Mouse (Mus musculus): ENCODE results near the gene Nktr.

Nktr gene

DNA sequence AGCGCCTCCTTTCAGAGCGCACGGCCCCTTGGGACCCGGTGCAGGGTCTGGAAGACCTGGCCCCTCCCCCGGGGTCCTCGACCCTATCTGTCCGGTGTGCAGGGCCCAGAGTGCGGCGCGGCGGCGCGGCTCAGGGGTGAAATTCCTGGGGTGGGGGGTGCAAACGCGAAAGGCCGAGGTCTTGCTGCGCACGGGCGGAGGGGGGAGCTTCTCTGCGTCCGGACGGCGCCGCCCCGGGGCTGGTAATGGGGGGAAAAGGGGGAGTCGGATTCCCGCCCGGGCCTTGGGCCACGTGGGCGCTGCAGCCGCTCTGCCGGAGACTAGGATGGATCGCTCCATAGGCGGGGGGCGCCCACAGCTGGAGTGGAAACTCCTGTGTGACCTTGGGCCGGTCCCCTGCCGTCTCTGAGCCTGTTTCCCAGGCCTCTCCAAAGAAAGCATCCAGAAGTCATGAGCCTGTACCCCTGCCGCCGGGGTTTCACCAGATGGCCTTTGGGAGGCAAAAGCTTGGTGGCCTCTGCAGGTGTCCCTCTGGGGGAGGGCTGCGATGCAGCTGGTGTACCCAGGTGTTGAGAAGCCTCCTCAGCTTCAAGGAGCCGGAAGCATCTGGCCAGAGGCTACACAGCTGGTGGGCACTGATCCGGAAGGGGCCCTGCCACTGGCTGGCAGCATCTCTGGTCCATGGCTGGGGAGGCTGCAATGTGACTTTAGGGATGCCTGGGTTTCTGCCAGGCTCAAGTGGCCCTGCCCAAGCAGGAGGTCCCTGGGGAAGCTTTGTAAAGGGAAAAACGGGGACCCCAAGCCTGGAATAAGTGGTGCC is 41.5 kb downstream of the Nktr start:
- CTCF ChIA-PET: no interaction called here

DNA sequence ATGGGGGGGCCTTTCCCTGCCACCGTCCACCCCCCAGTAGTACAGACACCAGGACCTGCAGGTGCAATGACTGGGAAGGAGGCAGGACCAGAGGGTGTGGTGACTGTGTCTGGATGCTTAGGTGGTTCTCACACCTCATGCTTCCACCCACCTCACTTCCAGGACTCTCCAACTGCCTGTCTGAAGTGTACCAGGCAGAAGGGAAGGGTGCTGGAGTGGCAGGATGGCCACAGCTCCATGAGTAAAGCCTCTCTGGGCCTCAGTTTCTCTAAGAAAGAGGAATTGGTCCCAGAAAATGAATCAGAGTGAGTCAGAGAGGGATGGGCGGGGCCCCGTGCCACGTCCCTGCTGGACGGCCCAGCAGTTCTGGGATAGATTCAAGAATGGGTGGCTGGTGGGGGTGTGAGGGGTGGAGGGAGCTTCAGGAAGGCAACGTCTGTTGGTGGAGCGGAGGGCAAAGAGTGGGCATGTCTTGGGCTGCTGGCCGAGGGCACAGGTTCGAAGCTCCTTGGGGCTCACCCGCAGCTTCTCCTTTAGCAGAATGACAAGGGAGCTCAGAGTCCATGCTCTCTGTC is 42.2 kb downstream of the Nktr start:
- CTCF ChIA-PET: no interaction called here

GRCm38 (mm10) chr9:121761787-121762186 is 42.8 kb downstream of the Nktr start:
- CTCF ChIA-PET: no interaction called here

DNA sequence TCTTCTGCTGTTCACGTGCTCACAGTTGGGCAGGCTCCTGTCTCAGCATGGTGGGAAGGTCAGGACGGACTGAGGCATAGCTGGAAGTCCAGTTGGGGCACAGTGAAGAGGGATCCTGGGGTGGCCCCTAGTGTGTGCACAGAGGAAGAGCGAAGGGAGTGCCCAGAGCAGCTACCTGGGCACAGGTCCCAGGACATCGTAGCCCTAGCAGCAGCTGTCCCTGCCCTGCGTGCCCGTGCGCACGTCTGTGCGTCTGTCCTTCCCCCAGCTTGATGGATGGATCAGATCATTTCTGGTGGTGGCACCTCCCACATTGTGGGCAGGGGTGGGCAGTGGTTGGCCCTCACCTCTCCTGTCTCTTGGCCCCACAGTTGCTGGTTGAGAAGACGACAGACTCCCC is 43.3 kb downstream of the Nktr start:
- CTCF ChIA-PET: no interaction called here

- CTCF ChIA-PET: no interaction called here
Measured at GRCm38 (mm10) chr9:121762761-121763160, 43.8 kb downstream of the Nktr start.

GRCm38 (mm10) chr9:121763716-121764115 is 44.7 kb downstream of the Nktr start:
- CTCF ChIA-PET: no interaction called here

GRCm38 (mm10) chr9:121765166-121765855 is 46.3 kb downstream of the Nktr start:
- CTCF ChIA-PET: no interaction called here

DNA sequence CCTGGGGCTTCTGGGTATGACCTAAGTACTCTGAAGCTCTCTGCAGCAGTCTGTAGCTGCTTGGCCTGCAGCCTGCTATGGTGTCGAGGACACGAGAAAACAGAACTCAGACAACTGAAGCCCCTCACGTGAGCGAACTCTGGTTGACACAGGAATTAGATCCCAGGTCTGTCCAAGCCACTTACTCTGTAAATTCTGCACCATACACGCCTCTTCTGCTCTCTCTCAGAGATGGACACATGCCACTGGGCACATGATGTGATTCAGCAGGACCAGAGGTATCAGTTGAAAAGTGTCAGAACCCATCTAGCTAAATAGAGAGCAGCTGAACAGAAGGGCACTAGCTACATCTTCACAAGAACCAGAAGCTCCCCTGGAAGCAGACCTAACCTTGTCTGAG is 53.4 kb downstream of the Nktr start:
- CTCF ChIA-PET: no interaction called here

DNA sequence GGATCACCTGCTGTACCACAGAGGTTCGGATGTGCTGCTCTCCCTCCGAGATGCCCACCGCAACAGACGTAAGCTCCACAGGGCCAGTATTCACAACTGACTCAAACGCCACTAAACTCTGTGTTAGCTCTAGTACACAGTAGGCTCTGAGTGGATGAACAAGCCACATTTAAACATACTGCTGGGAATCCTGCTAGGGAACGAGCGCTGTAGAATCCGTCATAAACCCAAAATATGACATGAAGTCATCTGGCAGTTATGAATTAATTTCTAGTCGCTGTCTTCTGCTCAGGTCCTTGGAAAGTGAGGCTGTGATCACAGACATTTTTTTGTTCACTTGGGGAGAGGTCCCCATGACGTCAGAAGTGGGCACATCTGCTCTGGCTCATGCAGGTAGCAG is 57.0 kb downstream of the Nktr start:
- CTCF ChIA-PET: no interaction called here

DNA sequence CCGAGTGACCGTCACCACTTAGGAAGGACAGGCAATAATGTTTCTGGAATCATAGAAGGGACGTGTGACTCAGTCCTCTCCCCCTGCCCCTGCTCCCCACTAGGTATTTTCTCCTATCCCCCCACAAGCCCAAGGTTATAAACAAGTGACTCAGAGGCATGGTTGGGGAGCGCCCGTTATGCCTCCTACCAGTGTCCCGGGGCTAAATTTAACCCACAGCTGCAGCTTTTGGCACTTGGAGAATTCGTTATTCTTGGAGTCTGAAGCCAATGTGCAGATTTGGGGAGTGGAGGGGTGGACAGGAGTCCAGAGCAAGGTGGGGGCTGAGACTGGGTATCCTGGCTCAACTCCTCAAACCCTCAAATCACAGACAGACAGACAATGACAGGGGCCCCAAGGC is 57.5 kb downstream of the Nktr start:
- CTCF ChIA-PET: no interaction called here

DNA sequence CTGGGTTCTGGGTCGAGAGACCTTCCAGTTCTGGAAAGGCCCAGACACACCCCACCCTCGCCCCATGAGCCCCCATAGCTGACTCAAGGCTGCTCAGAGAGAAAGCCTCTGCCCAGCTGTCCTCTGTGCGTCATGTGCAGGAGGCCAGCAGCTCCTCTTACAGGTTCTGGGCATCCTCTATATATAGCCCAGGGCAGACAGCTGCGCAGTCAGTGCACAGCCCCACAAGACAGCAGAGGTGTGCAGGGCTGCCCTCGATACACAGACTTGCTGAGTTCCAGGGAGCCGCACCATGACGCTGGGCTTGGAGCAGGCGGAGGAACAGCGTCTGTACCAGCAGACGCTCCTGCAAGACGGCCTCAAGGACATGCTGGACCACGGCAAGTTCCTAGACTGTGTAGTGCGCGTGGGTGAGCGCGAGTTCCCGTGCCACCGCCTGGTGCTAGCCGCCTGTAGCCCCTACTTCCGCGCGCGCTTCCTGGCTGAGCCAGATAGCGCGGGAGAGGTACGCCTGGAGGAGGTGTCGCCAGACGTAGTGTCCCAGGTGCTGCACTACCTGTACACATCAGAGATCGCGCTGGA is 58.6 kb downstream of the Nktr start, which contains the start of gene Klhl40:
TSS of gene Klhl40 (plus strand) at position 124 of the 582 bp plus-strand sequence.
- CTCF ChIA-PET: no interaction called here

GRCm38 (mm10) chr9:121778066-121778624 is 59.2 kb downstream of the Nktr start:
- CTCF ChIA-PET: no interaction called here

- CTCF ChIA-PET: no interaction called here
Measured at GRCm38 (mm10) chr9:121784801-121785200, 65.8 kb downstream of the Nktr start.

DNA sequence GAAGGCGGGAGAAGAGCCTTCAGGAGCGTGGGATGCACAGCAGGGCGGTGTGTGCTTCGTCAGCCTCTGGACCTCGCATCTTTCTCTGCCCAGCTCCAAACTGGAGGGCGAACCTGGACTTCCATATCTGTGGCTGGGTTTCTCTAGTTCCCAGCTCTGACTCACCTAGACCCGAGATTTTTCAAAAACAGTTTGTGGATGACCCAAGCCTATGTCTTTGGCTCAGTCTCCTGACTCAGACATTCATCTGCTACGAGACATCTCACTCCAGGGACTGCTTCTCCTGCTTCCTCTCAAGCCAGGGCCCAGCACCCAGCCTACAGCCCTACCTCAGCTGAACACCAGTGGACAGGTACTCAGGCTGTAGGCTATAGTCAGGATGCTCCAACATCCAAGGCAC is 66.3 kb downstream of the Nktr start:
- CTCF ChIA-PET: no interaction called here

GRCm38 (mm10) chr9:121786359-121786758 is 67.4 kb downstream of the Nktr start:
- CTCF ChIA-PET: no interaction called here

- CTCF ChIA-PET: no interaction called here
Measured at GRCm38 (mm10) chr9:121791206-121791605, 72.2 kb downstream of the Nktr start.

DNA sequence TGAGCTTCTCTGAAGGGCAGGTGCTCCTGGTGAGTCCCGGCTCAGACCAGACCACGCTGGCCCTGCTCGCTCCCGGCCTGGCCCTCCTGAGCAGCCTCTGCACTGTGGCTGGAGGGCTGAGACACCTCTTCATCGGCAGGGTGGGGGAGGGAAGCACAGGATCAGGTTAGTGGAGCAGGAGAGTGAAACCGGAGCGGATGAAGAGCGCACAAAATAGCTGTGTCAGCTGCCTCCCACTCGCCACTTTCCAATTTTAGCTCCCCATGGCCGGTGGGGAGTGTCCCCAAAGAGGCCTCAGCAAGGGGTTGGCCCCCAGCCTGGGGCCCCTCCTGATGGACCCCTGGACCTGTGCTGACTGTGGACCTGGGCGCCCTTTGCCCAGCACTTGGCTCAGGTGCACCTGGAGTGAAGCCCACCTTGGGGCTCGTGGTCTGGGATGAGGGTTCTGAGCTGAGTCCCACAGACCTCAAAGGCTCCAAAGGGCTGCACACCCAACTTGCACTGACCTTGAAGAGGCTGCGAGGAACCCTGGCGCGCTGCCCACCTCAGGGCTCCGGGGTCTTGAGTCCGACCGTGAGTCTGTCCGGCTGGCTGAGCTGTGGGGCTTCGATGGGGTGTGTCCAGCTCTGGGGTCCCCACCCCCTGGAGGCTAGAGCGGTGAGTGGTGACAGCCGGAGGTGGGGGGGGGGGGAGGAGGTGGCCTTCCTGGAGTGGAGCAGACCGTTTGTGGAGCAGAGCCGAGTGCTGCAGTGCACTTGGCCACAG is 73.0 kb downstream of the Nktr start, which contains the start of gene Hhatl:
TSS of gene Hhatl (minus strand) at position 751 of the 765 bp plus-strand sequence.
- CTCF ChIA-PET: no interaction called here

- CTCF ChIA-PET: no interaction called here
Measured at GRCm38 (mm10) chr9:121794972-121795539, 76.1 kb downstream of the Nktr start.

DNA sequence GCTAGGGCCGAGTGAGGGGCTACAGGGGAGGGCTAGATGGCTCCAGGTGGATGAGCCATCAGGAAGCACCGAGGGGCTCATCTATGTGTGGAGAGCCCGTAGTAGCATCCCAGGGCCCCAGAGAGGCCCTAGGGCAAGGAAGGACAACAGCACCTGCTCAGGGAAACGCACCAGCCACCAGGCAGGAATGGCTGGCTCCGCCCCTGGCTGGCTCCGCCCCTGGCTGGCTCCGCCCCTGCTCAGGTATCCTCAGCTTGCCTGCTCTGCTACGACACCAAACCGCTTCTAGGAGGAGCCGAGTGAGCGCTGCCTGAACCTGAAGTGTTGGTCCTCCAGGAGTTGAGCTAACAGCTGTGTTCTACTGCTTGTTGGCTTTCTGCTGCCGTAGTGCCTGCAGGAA is 78.8 kb downstream of the Nktr start:
- CTCF ChIA-PET: no interaction called here

DNA sequence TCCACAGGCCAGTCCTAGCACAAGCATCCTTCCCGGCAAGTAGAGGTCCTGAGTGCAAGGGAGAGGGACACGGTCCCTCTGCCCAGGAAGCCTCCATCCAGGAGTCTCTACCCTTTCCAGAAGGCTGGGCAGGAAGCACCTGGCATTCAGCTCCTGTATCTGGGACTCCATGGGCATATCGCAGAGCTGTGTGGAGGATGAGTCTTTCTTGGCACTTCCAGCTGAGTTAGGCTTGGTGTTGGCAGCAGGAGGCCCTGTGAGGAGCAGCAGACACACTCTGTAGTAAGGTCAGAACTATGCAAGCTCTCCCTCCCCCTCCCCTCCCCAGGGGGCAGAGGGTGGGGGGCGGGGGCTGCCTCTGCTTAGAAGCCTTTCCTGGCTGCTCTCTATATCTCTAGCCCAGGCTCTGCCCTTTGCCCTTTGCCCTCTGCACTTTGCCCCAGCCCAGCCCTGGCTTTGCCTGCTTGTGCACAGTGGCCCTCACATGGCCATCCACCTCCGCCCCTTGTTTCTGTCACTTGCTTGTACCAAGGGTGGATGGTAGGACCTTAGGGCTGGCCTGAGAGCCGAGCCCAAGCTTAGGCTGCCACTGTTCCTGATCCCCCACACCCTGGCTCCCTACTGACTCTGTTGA is 80.0 kb downstream of the Nktr start:
- CTCF ChIA-PET: no interaction called here

DNA sequence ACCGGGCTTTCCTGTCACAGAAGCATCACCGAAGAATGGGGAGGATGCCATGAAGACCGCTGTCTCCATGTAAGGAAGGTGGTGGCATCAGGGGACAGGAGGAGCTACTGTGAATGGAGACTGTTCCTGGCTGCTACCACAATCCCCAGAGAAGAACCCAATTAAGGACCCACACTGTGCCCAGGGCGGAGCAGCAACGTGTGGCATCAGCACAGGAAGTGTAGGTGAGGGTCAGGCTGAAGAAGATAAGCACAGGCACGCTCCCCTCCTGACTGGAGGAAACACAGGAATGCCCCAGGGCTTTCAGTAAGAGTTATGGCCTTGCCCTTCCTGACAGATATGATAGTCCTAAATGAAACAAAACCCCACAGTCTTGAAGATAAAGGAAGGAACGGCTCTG is 83.8 kb downstream of the Nktr start:
- CTCF ChIA-PET: no interaction called here
